ENCODE assay signal across 22 mouse cellular contexts in the genomic region with DNA sequence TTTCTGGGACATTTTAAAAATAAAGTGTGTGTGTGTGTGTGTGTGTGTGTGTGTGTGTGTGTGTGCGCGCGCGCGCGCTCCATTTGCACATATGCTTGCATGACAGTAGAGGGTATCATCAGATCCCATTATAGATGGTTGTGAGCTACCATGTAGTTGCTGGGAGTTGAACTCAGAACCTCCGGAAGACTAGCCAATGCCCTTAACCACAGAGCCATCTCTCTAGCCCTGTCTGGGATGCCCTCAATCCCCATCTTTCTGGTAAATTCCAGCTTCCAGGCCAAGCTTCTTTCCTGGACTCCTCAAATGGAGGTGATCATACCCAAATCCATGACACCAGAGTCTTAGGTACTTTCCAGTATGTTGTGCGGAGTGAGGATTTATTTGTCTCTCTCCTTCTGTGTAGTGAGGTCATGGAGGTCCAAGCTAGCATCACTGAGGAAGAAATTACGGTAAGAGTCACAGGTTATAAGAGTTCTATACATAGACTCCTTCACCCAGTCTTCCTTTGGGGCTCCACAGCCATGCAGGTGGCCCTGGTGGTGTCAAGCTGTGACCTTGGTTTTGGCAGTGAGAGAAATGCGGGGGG. TPM values are rescaled to one million over a fixed set of nuclear protein-coding genes. Genes with fewer than 3 reads are reported as not detected.
"Had no signal": no experiment of that assay in that cellular context is flagged by ENCODE, and none has a peak within 500 bp of the region (broad histone marks: within the 10 kb centered on the region; RNA-seq: fewer than 3 reads in every experiment).

No protein-coding gene starts in this region.

- H3K27ac ChIP-seq: kidney, postnatal 0 days; layer of hippocampus, adult 2 months; left cerebral cortex, adult 2 months; limb, embryonic 12.5 days; limb, embryonic 15.5 days; liver, embryonic 14.5 days; midbrain, embryonic 15.5 days; neural tube, embryonic 12.5 days; neural tube, embryonic 15.5 days; stomach, postnatal 0 days had no signal

- ATAC-seq: liver, postnatal 0 days; lung, postnatal 0 days; midbrain, embryonic 15.5 days had no signal

- H3K4me2 ChIP-seq: limb, embryonic 12.5 days; limb, embryonic 15.5 days; liver, embryonic 11.5 days; lung, embryonic 14.5 days; neural tube, embryonic 15.5 days had no signal

- H3K36me3 ChIP-seq: limb, embryonic 12.5 days; limb, embryonic 15.5 days; midbrain, embryonic 12.5 days; midbrain, embryonic 15.5 days; neural tube, embryonic 12.5 days; neural tube, embryonic 15.5 days had no signal

- DNase-seq: kidney, postnatal 25 days; layer of hippocampus, postnatal 36 days; liver, postnatal 0 days; lung, embryonic 14.5 days; lung, postnatal 36 days; thymus, adult 2 months; thymus, postnatal 14 days; thymus, postnatal 4 days had no signal

- H3K9ac ChIP-seq: limb, embryonic 12.5 days; limb, embryonic 15.5 days; liver, embryonic 14.5 days; liver, postnatal 0 days; lung, embryonic 14.5 days; midbrain, embryonic 15.5 days; neural tube, embryonic 12.5 days; neural tube, embryonic 15.5 days had no signal

- H3K4me3 ChIP-seq: layer of hippocampus, adult 2 months; left cerebral cortex, adult 2 months; limb, embryonic 12.5 days; limb, embryonic 15.5 days; megakaryocyte, embryonic 14.5 days; midbrain, embryonic 15.5 days; neural tube, embryonic 12.5 days; neural tube, embryonic 15.5 days had no signal

- H3K9me3 ChIP-seq: limb, embryonic 12.5 days; limb, embryonic 15.5 days; megakaryocyte, embryonic 14.5 days; midbrain, embryonic 12.5 days; midbrain, embryonic 15.5 days; neural tube, embryonic 12.5 days; neural tube, embryonic 15.5 days had no signal

RNA-seq across cellular contexts. Expression of a gene that starts 5.7 kb away (rescaled TPM):
- polyA plus RNA-seq: kidney, postnatal 0 days; limb, embryonic 12.5 days; limb, embryonic 15.5 days; lung, embryonic 14.5 days; lung, postnatal 0 days; neural tube, embryonic 12.5 days; neural tube, embryonic 15.5 days; thymus, adult 2 months had no signal
